Mouse (Mus musculus) CH12.LX (cell line): ENCODE results near the gene Ndufs1.

Experiments used
- CHD2 ChIP-seq: IDR thresholded peaks from 2 replicates; pipeline ENCODE4 v1.6.1; 2011; ENCODE audit warnings: low read length, improper control_type of control experiment
- POLR2A ChIP-seq: IDR thresholded peaks from 2 replicates; pipeline ENCODE4 v1.6.1; 2011; ENCODE audit warnings: low read depth, mild to moderate bottlenecking, improper control_type of control experiment, low read length
- SIN3A ChIP-seq: IDR thresholded peaks from 2 replicates; pipeline ENCODE4 v1.6.1; 2012; ENCODE audit warnings: low read length, improper control_type of control experiment, inconsistent platforms
- USF2 ChIP-seq: conservative IDR thresholded peaks from 2 replicates; pipeline ENCODE4 v1.6.1; 2011; ENCODE audit warnings: low read depth, low read length, improper control_type of control experiment
- ZC3H11A ChIP-seq: IDR thresholded peaks from 2 replicates; pipeline ENCODE4 v1.6.1; 2012; ENCODE audit warnings: low read depth, mild to moderate bottlenecking, inconsistent platforms, low read length, improper control_type of control experiment
- ZMIZ1 ChIP-seq: IDR thresholded peaks from 2 replicates; pipeline ENCODE4 v1.6.1; 2012; ENCODE audit warnings: low read depth, mild to moderate bottlenecking, inconsistent platforms, low read length, improper control_type of control experiment

DNA sequence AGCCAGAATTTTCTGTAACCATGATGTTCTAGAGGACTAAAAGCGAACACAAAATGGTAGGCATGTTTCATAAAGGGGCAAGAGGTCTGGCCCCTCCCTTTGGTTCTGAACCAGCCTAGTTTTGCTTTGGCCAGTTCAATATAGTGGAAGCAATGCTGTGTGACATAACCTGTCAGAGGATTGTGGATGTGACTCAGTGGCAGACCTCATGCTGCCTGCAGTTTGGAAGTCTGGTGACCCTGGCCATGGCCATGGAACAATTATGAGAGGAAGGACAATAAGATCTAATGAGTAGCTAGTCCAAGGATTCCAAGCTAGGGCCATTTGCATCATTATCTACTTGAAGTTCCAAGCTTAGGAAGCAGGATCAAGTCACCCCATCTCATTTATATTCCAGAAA is 4.8 kb upstream of the Ndufs1 start:
- TF ChIP-seq USF2 (no peak), CHD2 (no peak), POLR2A (no peak), ZC3H11A (no peak), ZMIZ1 (no peak), SIN3A (no peak)
